ENCODE assay signal across 23 mouse cellular contexts in the genomic region with DNA sequence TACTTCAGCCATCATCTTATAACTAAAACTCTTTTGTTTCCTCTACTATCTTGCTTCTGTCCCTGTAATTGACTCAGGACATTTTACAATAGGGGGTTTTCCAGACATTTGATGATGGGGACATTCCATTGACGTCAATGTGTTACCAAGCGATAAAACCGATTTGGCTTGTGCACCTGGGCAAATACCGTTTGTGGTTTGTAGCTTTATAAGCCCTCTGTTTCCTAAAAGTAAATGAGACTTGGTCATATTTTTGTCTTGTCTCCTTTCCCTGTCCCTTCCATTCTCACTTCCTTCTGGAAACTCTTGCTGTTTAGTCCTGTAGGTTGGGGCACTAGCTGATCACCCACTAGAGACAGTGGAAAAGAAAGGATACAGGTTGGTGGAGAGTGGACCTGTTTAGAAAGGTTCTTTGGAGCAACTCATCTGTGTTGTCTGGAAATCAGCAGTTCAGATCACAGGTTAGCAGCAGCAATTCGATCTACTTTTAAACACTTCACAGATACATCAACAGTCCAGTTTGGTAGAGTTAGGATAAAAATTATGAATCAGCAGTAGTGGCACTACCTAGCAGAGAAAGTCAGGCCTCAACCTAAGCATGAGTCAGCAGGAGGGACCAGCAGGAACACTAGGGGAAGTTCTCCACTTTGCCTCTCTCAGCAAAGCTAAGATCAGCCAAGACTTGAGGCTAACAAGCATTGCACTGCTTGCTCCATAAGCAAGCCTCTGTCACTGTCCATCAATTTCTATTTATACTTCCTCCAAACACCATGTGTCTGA.
"Had no signal": no experiment of that assay in that cellular context is flagged by ENCODE, and none has a peak within 500 bp of the region (broad histone marks: within the 10 kb centered on the region; RNA-seq: fewer than 3 reads in every experiment).

No protein-coding gene starts in this region.

- H3K36me3 ChIP-seq: liver, embryonic 15.5 days; lung, embryonic 15.5 days; midbrain, embryonic 10.5 days; midbrain, embryonic 12.5 days; neural tube, embryonic 13.5 days; neural tube, embryonic 15.5 days had no signal

- H3K9ac ChIP-seq: liver, embryonic 15.5 days; liver, postnatal 0 days; lung, embryonic 15.5 days; midbrain, embryonic 12.5 days; neural tube, embryonic 13.5 days; neural tube, embryonic 15.5 days had no signal

- DNase-seq: liver, postnatal 0 days; lung, adult 2 months; lung, postnatal 14 days; lung, postnatal 36 days; midbrain, embryonic 14.5 days; retina, postnatal 1 day; right cerebral cortex, adult 18-20 months; right cerebral cortex, postnatal 25 days; right cerebral cortex, postnatal 4 days; spleen, adult 18-20 months; thymus, adult 18-20 months; thymus, postnatal 14 days; thymus, postnatal 36 days had no signal

- H3K9me3 ChIP-seq: liver, embryonic 15.5 days; lung, embryonic 15.5 days had no signal

- H3K27me3 ChIP-seq: liver, embryonic 15.5 days; lung, embryonic 15.5 days; midbrain, embryonic 12.5 days; neural tube, embryonic 13.5 days; neural tube, embryonic 15.5 days had no signal

- ATAC-seq: liver, postnatal 0 days; lung, postnatal 0 days; midbrain, embryonic 16.5 days had no signal

- H3K4me1 ChIP-seq: liver, embryonic 15.5 days; lung, embryonic 15.5 days; midbrain, embryonic 10.5 days; midbrain, embryonic 12.5 days; neural tube, embryonic 13.5 days; neural tube, embryonic 15.5 days had no signal

- H3K4me3 ChIP-seq: liver, embryonic 15.5 days; lung, embryonic 15.5 days; midbrain, embryonic 10.5 days; midbrain, embryonic 12.5 days; myocyte; neural tube, embryonic 13.5 days; neural tube, embryonic 15.5 days had no signal

- H3K27ac ChIP-seq: liver, embryonic 15.5 days; lung, embryonic 15.5 days; macrophage; midbrain, embryonic 10.5 days; midbrain, embryonic 12.5 days; neural tube, embryonic 13.5 days; neural tube, embryonic 15.5 days had no signal
